Mouse (Mus musculus): ENCODE results near the gene Hs3st2. TPM values are rescaled to one million over a fixed set of nuclear protein-coding genes. Genes with fewer than 3 reads are reported as not detected.
"Not testable (repeated sequence)": the region's sequence is repeated elsewhere in the genome, so short reads cannot be mapped to it uniquely, and the experiment has no call there.

Hs3st2 gene
- polyA plus RNA-seq (2015; fragmentation: Nextera tagmentation; extraction: Ambion mirVana), result 0.91 and 0.92 TPM in 2 replicates

DNA sequence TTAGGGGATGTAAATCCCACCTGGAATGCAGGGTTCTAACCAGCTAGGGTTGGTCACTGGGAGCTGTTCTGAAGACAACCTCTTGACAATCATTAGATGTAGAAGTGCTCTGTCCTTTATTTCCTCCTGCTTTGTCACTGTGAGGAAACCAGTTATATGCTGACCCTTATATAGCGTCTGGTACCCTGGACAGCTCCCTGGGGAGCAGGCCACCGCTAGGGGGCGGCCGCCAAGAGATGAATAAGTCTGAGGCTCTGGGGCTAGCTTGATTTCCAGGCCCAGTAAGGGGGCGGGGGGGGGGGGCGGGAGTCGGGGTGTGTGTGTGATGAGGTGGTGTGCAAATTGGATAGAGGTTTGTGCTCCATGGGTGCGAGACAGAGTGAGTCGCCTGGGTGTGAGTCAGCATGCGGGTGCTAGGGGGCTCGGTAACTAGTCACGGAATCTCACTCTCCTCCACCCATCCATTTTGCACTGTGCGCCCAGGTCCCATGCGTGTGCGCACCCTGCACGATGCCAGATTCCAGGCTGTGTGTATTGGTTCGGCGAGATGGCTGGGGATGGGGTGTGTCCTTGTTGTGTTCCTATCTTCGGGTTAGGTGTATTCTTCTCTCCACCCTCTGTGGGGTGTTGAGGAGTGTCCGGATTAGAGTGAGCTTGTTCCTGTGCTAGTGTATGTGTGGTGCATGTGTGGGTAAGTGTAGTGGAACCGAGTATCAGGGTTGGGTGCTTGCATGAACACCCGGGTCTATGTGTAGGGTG is at the start of gene Hs3st2:
Gene Hs3st2 (plus strand): TSS at position 635 of the 759 bp plus-strand sequence.
- 0 out of 2 replicates have a peak within 1 kb of the TSS, but pooled peaks have one; percentile 11 for H3K4me2 ChIP-seq (replicated peaks; ENCODE audit: low read depth)
- ATAC-seq (ENCODE audit: low FRiP score, low TSS enrichment) (0 out of 2 replicates have a peak, but pooled peaks have one; percentile 49), DNase-seq (ENCODE audit: low spot score) (peak; percentile 58)
- H3K27me3 ChIP-seq (ENCODE audit: control insufficient read depth, insufficient read depth, low read length), result peaks cover 22% of the 10 kb centered on the region
- TF ChIP-seq CTCF (IDR thresholded peaks at IDR 0.05; ENCODE audit: low read depth) (peak; percentile 73), EP300 (optimal IDR thresholded peaks at IDR 0.05) (no peak)
- no peaks in the 10 kb centered on the region for H3K9me3 ChIP-seq (ENCODE audit: control insufficient read depth, low read length)
- no peak within 1 kb of the TSS; the same call in 1 of the 2 replicates for H3K4me3 ChIP-seq (ENCODE audit: low read depth, low read length)
- H3K4me1 ChIP-seq (replicated peaks; ENCODE audit: control insufficient read depth, insufficient read depth), result no peaks in the 10 kb centered on the region
- no peak within 1 kb of the TSS for H3K9ac ChIP-seq (ENCODE audit: low read length)
- no peak within 1 kb of the TSS for H3K27ac ChIP-seq (replicated peaks)
- no peaks in the 10 kb centered on the region for H3K36me3 ChIP-seq (ENCODE audit: control insufficient read depth, insufficient read depth, low read length)
- WGBS, result 3% methylated on average over 22 of the region's 22 CpGs

GRCm38 (mm10) chr7:121348284-121348963 is 43.2 kb upstream of the Hs3st2 start:
- WGBS, result 61% methylated on average over 3 of the region's 3 CpGs
- DNase-seq (ENCODE audit: low spot score), result peak; percentile 41
- Histone ChIP-seq H3K4me3 (ENCODE audit: low read depth, low read length) (no peak overlapping the region), H3K27ac (replicated peaks) (no peak overlapping the region), H3K9me3 (ENCODE audit: control insufficient read depth, low read length) (no peaks in the 10 kb centered on the region), H3K9ac (ENCODE audit: low read length) (no peak overlapping the region), H3K4me1 (replicated peaks; ENCODE audit: control insufficient read depth, insufficient read depth) (no peaks in the 10 kb centered on the region), H3K36me3 (ENCODE audit: control insufficient read depth, insufficient read depth, low read length) (no peaks in the 10 kb centered on the region), H3K27me3 (ENCODE audit: control insufficient read depth, insufficient read depth, low read length) (no peaks in the 10 kb centered on the region), H3K4me2 (replicated peaks; ENCODE audit: low read depth) (no peak overlapping the region)
- TF ChIP-seq CTCF (IDR thresholded peaks at IDR 0.05; ENCODE audit: low read depth), result no peak
- no peak for TF ChIP-seq EP300 (optimal IDR thresholded peaks at IDR 0.05)
- peak; percentile 92 for ATAC-seq (ENCODE audit: low FRiP score, low TSS enrichment)

DNA sequence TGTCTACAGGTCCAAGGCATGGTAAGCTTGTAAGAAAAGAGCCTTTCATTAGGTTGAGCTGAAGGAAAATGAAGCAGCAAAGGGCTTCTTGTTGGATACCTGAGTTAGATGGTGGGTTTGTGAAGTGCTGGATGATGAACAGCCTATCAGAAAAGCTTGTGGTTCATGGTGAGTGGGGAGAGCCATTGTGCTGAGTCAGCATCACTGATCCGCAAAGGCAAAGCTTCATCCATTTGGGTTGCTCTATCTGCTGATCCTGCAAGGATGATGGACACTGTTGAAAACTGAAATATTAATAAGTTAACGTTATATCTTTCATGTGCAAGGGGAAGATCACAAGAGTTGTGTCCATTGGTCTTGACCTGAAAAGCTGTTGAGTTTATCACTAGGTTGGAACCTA is 40.0 kb upstream of the Hs3st2 start:
- Histone ChIP-seq H3K9me3 (ENCODE audit: control insufficient read depth, low read length) (no peaks in the 10 kb centered on the region), H3K9ac (ENCODE audit: low read length) (no peak overlapping the region), H3K4me3 (ENCODE audit: low read depth, low read length) (no peak overlapping the region), H3K27ac (replicated peaks) (no peak overlapping the region), H3K36me3 (ENCODE audit: control insufficient read depth, insufficient read depth, low read length) (no peaks in the 10 kb centered on the region), H3K27me3 (ENCODE audit: control insufficient read depth, insufficient read depth, low read length) (no peaks in the 10 kb centered on the region), H3K4me1 (replicated peaks; ENCODE audit: control insufficient read depth, insufficient read depth) (no peaks in the 10 kb centered on the region), H3K4me2 (replicated peaks; ENCODE audit: low read depth) (no peak overlapping the region)
- ATAC-seq (ENCODE audit: low FRiP score, low TSS enrichment) (no peak), DNase-seq (ENCODE audit: low spot score) (no peak)
- 73% methylated on average over 2 of the region's 2 CpGs for WGBS
- TF ChIP-seq EP300 (optimal IDR thresholded peaks at IDR 0.05) (no peak), CTCF (IDR thresholded peaks at IDR 0.05; ENCODE audit: low read depth) (no peak)

GRCm38 (mm10) chr7:121361448-121361847 is 30.2 kb upstream of the Hs3st2 start:
- not testable (repeated sequence) for H3K27me3 ChIP-seq (ENCODE audit: control insufficient read depth, insufficient read depth, low read length)

DNA sequence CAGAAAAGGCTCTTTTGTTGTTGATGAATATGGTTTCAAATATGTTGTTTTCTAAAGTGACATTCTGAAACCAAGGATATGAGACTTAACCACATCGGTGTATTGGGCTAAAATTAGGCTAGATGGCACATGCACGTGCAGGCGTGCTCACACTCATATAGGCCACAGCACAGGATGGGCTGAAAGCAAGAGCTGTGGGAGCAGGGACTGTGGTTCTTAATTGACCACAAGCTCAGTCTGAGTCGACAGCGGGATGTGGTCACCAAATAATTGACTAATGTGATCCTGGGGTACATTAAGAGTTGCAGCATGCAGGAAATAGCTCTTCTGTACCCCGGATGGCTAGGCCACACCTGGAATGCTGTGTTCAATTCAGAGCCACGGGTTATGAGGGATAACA is 26.1 kb upstream of the Hs3st2 start:
- H3K4me1 ChIP-seq (replicated peaks; ENCODE audit: control insufficient read depth, insufficient read depth), result no peaks in the 10 kb centered on the region
- DNase-seq (ENCODE audit: low spot score) (no peak), ATAC-seq (ENCODE audit: low FRiP score, low TSS enrichment) (no peak)
- no peak overlapping the region for H3K9ac ChIP-seq (ENCODE audit: low read length)
- H3K4me3 ChIP-seq (ENCODE audit: low read depth, low read length), result no peak overlapping the region
- no peak for TF ChIP-seq CTCF (IDR thresholded peaks at IDR 0.05; ENCODE audit: low read depth)
- no peak for TF ChIP-seq EP300 (optimal IDR thresholded peaks at IDR 0.05)
- WGBS, result 87% methylated on average over 7 of the region's 7 CpGs
- no peak overlapping the region for H3K4me2 ChIP-seq (replicated peaks; ENCODE audit: low read depth)
- no peaks in the 10 kb centered on the region for H3K9me3 ChIP-seq (ENCODE audit: control insufficient read depth, low read length)
- H3K36me3 ChIP-seq (ENCODE audit: control insufficient read depth, insufficient read depth, low read length), result no peaks in the 10 kb centered on the region
- H3K27ac ChIP-seq (replicated peaks), result no peak overlapping the region
- H3K27me3 ChIP-seq (ENCODE audit: control insufficient read depth, insufficient read depth, low read length), result no peaks in the 10 kb centered on the region

More at GRCm38 (mm10) chr7:121361448-121361847, 30.2 kb upstream of the Hs3st2 start:
- H3K36me3 ChIP-seq (ENCODE audit: control insufficient read depth, insufficient read depth, low read length); H3K9ac ChIP-seq (ENCODE audit: low read length); ATAC-seq (ENCODE audit: low FRiP score, low TSS enrichment); H3K9me3 ChIP-seq (ENCODE audit: control insufficient read depth, low read length); H3K4me1 ChIP-seq (replicated peaks; ENCODE audit: control insufficient read depth, insufficient read depth); H3K4me2 ChIP-seq (replicated peaks; ENCODE audit: low read depth); DNase-seq (ENCODE audit: low spot score); H3K27ac ChIP-seq (replicated peaks); H3K4me3 ChIP-seq (ENCODE audit: low read depth, low read length): not testable (repeated sequence)
- WGBS, result 82% methylated on average over 6 of the region's 6 CpGs

DNA sequence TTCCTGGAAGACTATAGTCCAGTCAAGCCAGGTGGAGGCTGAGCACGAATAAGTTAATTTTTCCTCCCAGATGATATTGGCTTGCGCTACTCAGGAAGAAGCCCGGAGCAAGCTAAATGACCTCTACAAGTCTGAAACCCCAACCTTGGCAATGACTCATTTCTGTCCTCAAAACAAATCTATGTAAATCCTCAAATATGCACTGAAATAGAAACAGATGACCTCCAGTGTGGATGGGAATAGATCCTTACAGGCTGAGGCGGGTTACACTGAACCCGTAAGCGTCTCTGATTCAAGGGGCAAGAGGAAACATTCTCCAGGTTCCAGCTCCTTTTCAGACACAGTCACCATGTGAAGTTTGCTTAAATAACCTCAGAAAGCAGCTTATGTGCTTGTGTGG is 24.5 kb upstream of the Hs3st2 start:
- H3K4me3 ChIP-seq (ENCODE audit: low read depth, low read length), result no peak overlapping the region
- H3K9ac ChIP-seq (ENCODE audit: low read length), result no peak overlapping the region
- no peaks in the 10 kb centered on the region for H3K27me3 ChIP-seq (ENCODE audit: control insufficient read depth, insufficient read depth, low read length)
- no peaks in the 10 kb centered on the region for H3K36me3 ChIP-seq (ENCODE audit: control insufficient read depth, insufficient read depth, low read length)
- H3K4me2 ChIP-seq (replicated peaks; ENCODE audit: low read depth), result no peak overlapping the region
- no peak for ATAC-seq (ENCODE audit: low FRiP score, low TSS enrichment)
- H3K9me3 ChIP-seq (ENCODE audit: control insufficient read depth, low read length), result no peaks in the 10 kb centered on the region
- no peak for DNase-seq (ENCODE audit: low spot score)
- H3K4me1 ChIP-seq (replicated peaks; ENCODE audit: control insufficient read depth, insufficient read depth), result no peaks in the 10 kb centered on the region
- H3K27ac ChIP-seq (replicated peaks), result no peak overlapping the region
- 71% methylated on average over 6 of the region's 6 CpGs for WGBS
- no peak for TF ChIP-seq CTCF (IDR thresholded peaks at IDR 0.05; ENCODE audit: low read depth)
- no peak for TF ChIP-seq EP300 (optimal IDR thresholded peaks at IDR 0.05)

Data from stomach, postnatal 0 days (tissue).